Mouse (Mus musculus) C2C12 (cell line): Measurements from ENCODE around the gene F11r.

Experiments used
- CTCF ChIP-seq: IDR thresholded peaks from one replicate; pipeline ENCODE4 v1.5.1; 2011; ENCODE audit not compliant: control insufficient read depth, insufficient read depth, insufficient read length
- MAX ChIP-seq: IDR thresholded peaks from one replicate; pipeline ENCODE4 v1.6.1; 2011; ENCODE audit warnings: mild to moderate bottlenecking, control low read depth
- USF1 ChIP-seq: IDR thresholded peaks from one replicate; pipeline ENCODE4 v1.6.1; 2011; ENCODE audit warnings: low read depth, mild to moderate bottlenecking, control low read depth, moderate library complexity

DNA sequence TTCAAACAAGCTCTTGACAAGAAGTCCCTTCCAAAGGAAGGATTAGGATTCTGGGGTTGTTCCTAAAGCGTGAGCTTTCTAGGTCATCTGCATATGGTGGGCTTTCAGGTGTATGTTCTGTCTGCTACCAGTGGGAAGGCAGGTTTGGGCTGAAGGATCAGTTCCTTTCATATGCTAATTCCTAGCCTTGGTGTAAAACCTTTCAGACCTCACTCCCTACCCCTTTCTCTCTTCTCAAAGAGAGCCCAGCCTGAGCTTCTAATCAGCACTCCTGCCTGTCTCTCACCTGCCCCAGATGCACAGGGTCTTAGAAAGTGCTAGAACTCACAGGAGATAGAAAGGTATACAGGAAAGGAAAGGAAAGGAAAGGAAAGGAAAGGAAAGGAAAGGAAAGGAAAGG, 34.1 kb downstream of the F11r start:
- TF ChIP-seq USF1 (no peak), CTCF (no peak), MAX (no peak)
